Mouse (Mus musculus): ENCODE data around the gene Tacr2. TPM values are rescaled to one million over a fixed set of nuclear protein-coding genes. Genes with fewer than 3 reads are reported as not detected.

Tacr2 gene
- total and polyA plus RNA-seq, 3 experiments: 0.45 TPM; not detected in 2

DNA sequence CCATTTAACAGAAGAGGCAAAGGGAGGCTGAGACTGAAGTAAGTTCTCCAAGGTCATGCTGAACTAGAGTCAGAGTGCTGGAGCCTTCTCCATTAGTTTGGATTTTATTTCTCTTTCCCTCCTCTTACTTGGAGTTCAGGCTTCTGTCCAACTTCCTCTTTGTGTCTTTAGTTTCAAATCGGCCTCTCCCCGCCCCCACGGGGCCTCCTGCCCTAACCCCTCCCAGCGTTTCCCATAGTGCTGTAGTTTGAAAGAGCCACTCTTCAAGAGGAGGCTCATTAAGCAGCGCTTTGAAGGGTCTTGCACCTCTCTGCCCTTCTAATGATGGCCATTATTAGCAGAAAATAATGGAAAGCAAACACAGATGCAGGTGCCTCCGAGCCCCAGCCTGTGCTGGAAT lies 59.2 kb downstream of the Tacr2 start:
- peaks cover 83% of the 10 kb centered on the region for H3K36me3 ChIP-seq (replicated peaks)
- peak; percentile 40 for DNase-seq (ENCODE audit: low spot score)
- peaks cover 52% of the 10 kb centered on the region for H3K4me1 ChIP-seq (ENCODE audit: insufficient read depth, low read depth, low read length)
- no peaks in the 10 kb centered on the region for H3K27me3 ChIP-seq (ENCODE audit: insufficient read depth, low read length)
- 0 out of 2 replicates have a peak, but pooled peaks cover 4% of the 10 kb centered on the region for H3K9me3 ChIP-seq (replicated peaks)
- H3K4me3 ChIP-seq (ENCODE audit: low read depth, low read length): peak overlapping the region; percentile 53; the same call in 1 of the 2 replicates
- peak; percentile 52; the same call in 1 of the 2 replicates for ATAC-seq (ENCODE audit: extremely low read depth, insufficient number of reproducible peaks, low FRiP score, poor library complexity, severe bottlenecking)
- TF ChIP-seq CTCF (IDR thresholded peaks at IDR 0.05; ENCODE audit: low read depth, low read length) (no peak), GATA1 (IDR thresholded peaks at IDR 0.05; ENCODE audit: borderline replicate concordance, low read length) (no peak)

DNA sequence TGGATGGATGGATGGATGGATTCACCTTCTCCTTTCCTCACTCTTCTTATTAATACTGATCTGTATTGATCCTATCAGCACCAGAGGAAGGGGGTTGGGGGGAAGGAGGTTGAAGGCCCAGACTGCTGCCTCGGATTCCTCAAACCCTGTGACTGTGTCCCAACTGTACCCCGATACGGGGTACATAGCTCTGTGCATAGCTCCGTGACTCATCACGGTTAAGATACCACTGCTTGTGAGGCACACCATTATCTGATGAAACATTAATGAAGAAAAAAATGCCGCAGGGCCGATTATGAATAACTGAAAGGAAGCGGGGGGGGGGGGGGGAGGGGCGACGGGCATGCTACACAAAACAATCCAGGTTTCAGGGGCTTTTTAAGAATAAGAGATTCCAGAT lies 60.9 kb downstream of the Tacr2 start:
- TF ChIP-seq GATA2 (IDR thresholded peaks at IDR 0.05; ENCODE audit: borderline replicate concordance, low read depth, low read length) (no peak), TAL1 (conservative IDR thresholded peaks at IDR 0.05; ENCODE audit: low read depth, low read length) (no peak), GATA1 (IDR thresholded peaks at IDR 0.05; ENCODE audit: borderline replicate concordance, low read length) (no peak), CTCF (IDR thresholded peaks at IDR 0.05; ENCODE audit: low read depth, low read length) (no peak), POLR2AphosphoS5 (IDR thresholded peaks at IDR 0.05; ENCODE audit: insufficient replicate concordance, low read depth, low read length) (no peak)
- Histone ChIP-seq H3K4me3 (ENCODE audit: low read depth, low read length) (no peak overlapping the region; the same call in 1 of the 2 replicates), H3K36me3 (replicated peaks) (peaks cover 83% of the 10 kb centered on the region), H3K4me1 (ENCODE audit: insufficient read depth, low read depth, low read length) (peaks cover 69% of the 10 kb centered on the region), H3K27me3 (ENCODE audit: insufficient read depth, low read length) (no peaks in the 10 kb centered on the region), H3K9me3 (replicated peaks) (0 out of 2 replicates have a peak, but pooled peaks cover 4% of the 10 kb centered on the region)
- DNase-seq (ENCODE audit: low spot score) (no peak), ATAC-seq (ENCODE audit: extremely low read depth, insufficient number of reproducible peaks, low FRiP score, poor library complexity, severe bottlenecking) (peak; percentile 87)

DNA sequence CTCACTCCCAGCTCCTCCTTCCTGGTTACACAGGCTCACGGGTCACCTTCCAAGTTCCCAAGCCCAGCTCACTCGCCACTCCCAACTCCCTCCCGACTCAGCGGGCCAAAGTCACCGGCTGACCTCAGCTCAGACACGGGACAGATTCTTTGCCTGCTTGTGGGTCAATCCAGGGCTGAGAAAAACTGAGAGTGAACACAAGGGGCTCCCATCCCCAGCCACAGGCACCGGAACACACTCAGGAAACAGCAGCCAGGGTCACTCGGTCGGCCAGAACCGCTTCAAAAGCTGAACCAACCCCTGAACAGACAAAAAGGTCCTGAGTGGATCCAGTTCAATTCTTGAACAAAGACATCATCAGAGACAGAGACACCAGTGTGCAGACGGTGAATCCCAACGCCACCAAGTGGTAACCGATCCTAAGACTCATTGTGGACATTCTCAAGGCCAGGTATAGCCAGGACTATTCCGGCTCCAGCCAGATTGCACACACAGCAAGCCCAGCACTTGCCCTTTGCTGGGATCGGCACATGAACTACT lies 61.7 kb downstream of the Tacr2 start:
- peaks cover 76% of the 10 kb centered on the region for H3K4me1 ChIP-seq (ENCODE audit: insufficient read depth, low read depth, low read length)

More for the DNA sequence above, 61.7 kb downstream of the Tacr2 start:
- no peak for DNase-seq (ENCODE audit: low spot score)
- Histone ChIP-seq H3K9me3 (replicated peaks) (no peaks in the 10 kb centered on the region), H3K4me3 (ENCODE audit: low read depth, low read length) (peak overlapping the region; percentile 51; the same call in 1 of the 2 replicates), H3K36me3 (replicated peaks) (peaks cover 83% of the 10 kb centered on the region), H3K27me3 (ENCODE audit: insufficient read depth, low read length) (no peaks in the 10 kb centered on the region)
- TF ChIP-seq CTCF (IDR thresholded peaks at IDR 0.05; ENCODE audit: low read depth, low read length) (no peak), TAL1 (conservative IDR thresholded peaks at IDR 0.05; ENCODE audit: low read depth, low read length) (no peak), GATA1 (IDR thresholded peaks at IDR 0.05; ENCODE audit: borderline replicate concordance, low read length) (no peak), POLR2AphosphoS5 (IDR thresholded peaks at IDR 0.05; ENCODE audit: insufficient replicate concordance, low read depth, low read length) (no peak), GATA2 (IDR thresholded peaks at IDR 0.05; ENCODE audit: borderline replicate concordance, low read depth, low read length) (no peak)
- no peak for ATAC-seq (ENCODE audit: extremely low read depth, insufficient number of reproducible peaks, low FRiP score, poor library complexity, severe bottlenecking)

Other genes with a start within 250 kb of the Tacr2 start
- not detected in 2 replicates for gene Neurog3, start 119.3 kb upstream of the Tacr2 start, total RNA-seq (2014; fragmentation: Nextera tagmentation)
- gene Neurog3, start 119.3 kb upstream of the Tacr2 start, total RNA-seq (2017): not detected in 2 replicates
- not detected in 2 replicates for gene Neurog3, start 119.3 kb upstream of the Tacr2 start, polyA plus RNA-seq (2012)
- 2.0 and 3.2 TPM in 2 replicates for gene Fam241b, start 108.5 kb upstream of the Tacr2 start, total RNA-seq (2014; fragmentation: Nextera tagmentation)
- gene Fam241b, start 108.5 kb upstream of the Tacr2 start, total RNA-seq (2017): 13.2 and 14.2 TPM in 2 replicates
- gene Fam241b, start 108.5 kb upstream of the Tacr2 start, polyA plus RNA-seq (2012): 9.3 and 10.0 TPM in 2 replicates
- 8.2 and 10.2 TPM in 2 replicates for gene Tspan15, start 21.2 kb upstream of the Tacr2 start, total RNA-seq (2014; fragmentation: Nextera tagmentation)
- gene Tspan15, start 21.2 kb upstream of the Tacr2 start, total RNA-seq (2017): 1.9 TPM in 2 replicates
- 1.5 and 1.7 TPM in 2 replicates for gene Tspan15, start 21.2 kb upstream of the Tacr2 start, polyA plus RNA-seq (2012)
- 116 and 119 TPM in 2 replicates for gene Hk1, start 127.5 kb downstream of the Tacr2 start, total RNA-seq (2014; fragmentation: Nextera tagmentation)
- gene Hk1, start 127.5 kb downstream of the Tacr2 start, total RNA-seq (2017): 205 and 245 TPM in 2 replicates
- 444 and 447 TPM in 2 replicates for gene Hk1, start 127.5 kb downstream of the Tacr2 start, polyA plus RNA-seq (2012)
- not detected in 2 replicates for gene Hkdc1, start 170.1 kb downstream of the Tacr2 start, total RNA-seq (2014; fragmentation: Nextera tagmentation)
- gene Hkdc1, start 170.1 kb downstream of the Tacr2 start, total RNA-seq (2017): 0.05 and 0.06 TPM in 2 replicates
- 0.02 TPM in 1 of 2 replicates, not detected in the other for gene Hkdc1, start 170.1 kb downstream of the Tacr2 start, polyA plus RNA-seq (2012)
- 0.39 TPM in 1 of 2 replicates, not detected in the other for gene 4930507D05Rik, start 197.1 kb downstream of the Tacr2 start, total RNA-seq (2014; fragmentation: Nextera tagmentation)
- 0.27 and 0.29 TPM in 2 replicates for gene 4930507D05Rik, start 197.1 kb downstream of the Tacr2 start, total RNA-seq (2017)
- gene 4930507D05Rik, start 197.1 kb downstream of the Tacr2 start, polyA plus RNA-seq (2012): 0.07 and 0.19 TPM in 2 replicates
- gene Supv3l1, start 197.3 kb downstream of the Tacr2 start, total RNA-seq (2014; fragmentation: Nextera tagmentation): 24.1 and 34.2 TPM in 2 replicates
- 26.4 and 27.0 TPM in 2 replicates for gene Supv3l1, start 197.3 kb downstream of the Tacr2 start, total RNA-seq (2017)
- 14.2 and 23.0 TPM in 2 replicates for gene Supv3l1, start 197.3 kb downstream of the Tacr2 start, polyA plus RNA-seq (2012)
- 63.4 and 79.5 TPM in 2 replicates for gene Vps26a, start 234.4 kb downstream of the Tacr2 start, total RNA-seq (2014; fragmentation: Nextera tagmentation)
- 134 and 165 TPM in 2 replicates for gene Vps26a, start 234.4 kb downstream of the Tacr2 start, total RNA-seq (2017)
- 5.1 and 10.3 TPM in 2 replicates for gene Vps26a, start 234.4 kb downstream of the Tacr2 start, polyA plus RNA-seq (2012)